Mouse (Mus musculus) heart, embryonic 13.5 days (tissue): ENCODE data around the gene Ccl9. TPM values are rescaled to one million over a fixed set of nuclear protein-coding genes. Genes with fewer than 3 reads are reported as not detected.

Experiments
- ATAC-seq: fragments of 200-750 bp; cut with Nextera tagmentation; 2 replicates; pipeline ENCODE4 v1.8.0; 2017; ENCODE audit warnings: moderate TSS enrichment; ENCODE audit not compliant: insufficient number of reproducible peaks, low FRiP score, low TSS enrichment; ENCODE audit errors: extremely low read depth
- H3K27ac ChIP-seq: fragments of 300-500 bp; sonication (generic); replicated peaks from 2 replicates; pipeline ENCODE4 v1.5.1; 2015; ENCODE audit warnings: moderate library complexity, mild to moderate bottlenecking, inconsistent platforms
- H3K27me3 ChIP-seq: fragments of 300-500 bp; sonication (generic); replicated peaks from 2 replicates; pipeline ENCODE4 v1.6.1; 2015; ENCODE audit warnings: mild to moderate bottlenecking, inconsistent platforms
- H3K36me3 ChIP-seq: fragments of 300-500 bp; sonication (generic); 2 replicates; pipeline ENCODE4 v1.6.1; 2015; ENCODE audit warnings: mild to moderate bottlenecking, inconsistent platforms
- H3K4me1 ChIP-seq: fragments of 300-500 bp; sonication (generic); 2 replicates; pipeline ENCODE4 v1.6.1; 2015; ENCODE audit warnings: inconsistent platforms
- H3K4me2 ChIP-seq: fragments of 300-500 bp; sonication (generic); 2 replicates; pipeline ENCODE4 v1.6.1; 2015; ENCODE audit warnings: inconsistent platforms, mild to moderate bottlenecking, moderate library complexity
- H3K4me3 ChIP-seq: fragments of 300-500 bp; sonication (generic); 2 replicates; pipeline ENCODE4 v1.5.1; 2015; ENCODE audit warnings: moderate library complexity, mild to moderate bottlenecking, inconsistent platforms
- H3K9ac ChIP-seq: fragments of 300-500 bp; sonication (generic); 2 replicates; pipeline ENCODE4 v1.6.1; 2015; ENCODE audit warnings: inconsistent platforms, mild to moderate bottlenecking, moderate library complexity
- H3K9me3 ChIP-seq: fragments of 300-500 bp; sonication (generic); 2 replicates; pipeline ENCODE4 v1.6.1; 2016; ENCODE audit warnings: inconsistent platforms
- WGBS: fragments of 180-500 bp; shearing (Covaris S2); methylation state at CpG from one replicate; pipeline ENCODE4 v1.1.7; 2015; ENCODE audit warnings: mixed read lengths; 5-methylcytosine and 5-hydroxymethylcytosine counted together
- polyA plus RNA-seq: library from polyadenylated mRNA; unstranded; fragments of >200 nt; fragmentation: Nextera tagmentation; extraction: Ambion mirVana; gene quantifications from 2 replicates; pipeline ENCODE4 v1.2.1, GENCODE M21; 2015

The Ccl9 gene
- polyA plus RNA-seq, 1 experiment from 2014 or later, result 2.7 TPM

DNA sequence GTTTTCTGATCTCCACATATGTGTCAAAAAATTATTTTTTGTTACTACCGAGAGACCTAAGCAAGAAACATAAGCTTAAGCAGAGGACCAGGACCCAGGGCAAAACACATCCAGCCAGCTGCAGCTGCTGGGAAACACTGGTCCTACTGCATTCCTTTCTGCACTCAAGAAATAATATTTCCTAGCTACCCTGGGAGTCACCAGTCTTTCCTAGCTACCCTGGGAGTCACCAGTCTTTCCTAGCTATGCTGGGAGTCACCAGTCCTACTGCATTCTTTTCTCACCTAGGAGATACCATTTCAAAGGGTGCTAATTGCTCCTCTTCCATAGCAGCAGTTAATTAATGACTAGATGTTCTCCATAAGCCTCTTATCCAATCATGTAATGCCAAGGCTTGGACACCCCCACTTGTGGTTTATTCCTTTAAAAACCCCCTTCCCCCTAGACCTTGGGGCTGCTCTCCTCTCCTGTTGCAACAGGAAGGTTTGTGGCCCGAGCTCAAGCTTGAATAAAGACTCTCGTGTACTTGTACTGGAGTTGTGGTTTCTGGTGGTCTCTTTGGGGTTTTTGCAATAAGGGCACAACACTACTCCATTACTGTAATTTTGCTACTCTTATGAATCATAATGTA, 19.9 kb upstream of the Ccl9 start:
- ATAC-seq, result no peak
- Histone ChIP-seq H3K4me1 (no peaks in the 10 kb centered on the region), H3K4me2 (no peak overlapping the region), H3K36me3 (no peaks in the 10 kb centered on the region), H3K9ac (no peak overlapping the region), H3K4me3 (no peak overlapping the region), H3K27ac (no peak overlapping the region), H3K9me3 (no peaks in the 10 kb centered on the region), H3K27me3 (no peaks in the 10 kb centered on the region)
- WGBS, result 65% methylated on average over 3 of the region's 3 CpGs

DNA sequence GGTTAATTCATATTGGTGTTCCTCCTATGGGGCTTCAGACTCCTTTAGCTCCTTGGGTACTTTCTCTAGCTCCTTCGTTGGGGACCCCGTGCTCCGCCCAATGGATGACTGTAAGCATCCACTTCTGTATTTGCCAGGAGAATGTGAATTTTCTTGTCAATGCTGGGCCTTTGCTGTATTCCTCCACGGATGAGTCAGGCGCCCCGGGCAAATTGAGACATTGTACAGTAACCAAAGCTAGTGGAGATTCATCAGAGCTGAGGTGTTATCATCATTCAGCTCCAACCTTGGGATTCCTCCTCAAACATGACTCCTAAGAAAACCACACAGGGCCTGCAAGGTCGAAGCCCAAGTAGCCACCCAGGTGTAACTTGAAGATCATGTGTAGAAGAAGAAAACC, 19.4 kb upstream of the Ccl9 start:
- Histone ChIP-seq H3K9ac (no peak overlapping the region), H3K4me2 (no peak overlapping the region), H3K27ac (no peak overlapping the region), H3K9me3 (no peaks in the 10 kb centered on the region), H3K27me3 (no peaks in the 10 kb centered on the region), H3K4me3 (no peak overlapping the region), H3K4me1 (no peaks in the 10 kb centered on the region), H3K36me3 (no peaks in the 10 kb centered on the region)
- ATAC-seq, result no peak
- WGBS, result 83% methylated on average over 7 of the region's 7 CpGs

- Histone ChIP-seq H3K4me1 (no peaks in the 10 kb centered on the region), H3K27me3 (no peaks in the 10 kb centered on the region), H3K4me3 (no peak overlapping the region), H3K4me2 (no peak overlapping the region), H3K27ac (no peak overlapping the region), H3K36me3 (no peaks in the 10 kb centered on the region), H3K9me3 (no peaks in the 10 kb centered on the region), H3K9ac (no peak overlapping the region)
- no peak for ATAC-seq
- WGBS, result 74% methylated on average over 7 of the region's 7 CpGs
Measured at GRCm38 (mm10) chr11:83595669-83596455, 17.4 kb upstream of the Ccl9 start.

DNA sequence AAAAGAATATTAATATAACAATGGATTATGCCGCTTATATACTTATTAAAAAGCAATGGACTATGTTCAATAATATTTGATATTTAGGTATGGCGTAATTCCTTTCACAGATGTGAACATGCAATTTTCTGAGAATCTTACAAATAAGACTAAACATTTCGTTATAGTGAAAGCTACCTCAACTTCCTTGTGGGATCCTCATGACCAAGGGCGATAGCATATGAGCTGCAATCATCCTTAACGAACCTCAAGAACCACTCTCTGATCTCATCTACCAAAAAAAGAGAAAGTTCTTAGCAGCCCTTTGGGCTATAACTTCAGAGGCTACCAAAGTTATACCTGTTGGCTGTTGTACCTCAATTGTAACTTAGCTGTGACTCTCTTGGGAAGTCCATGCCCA, 15.0 kb upstream of the Ccl9 start:
- Histone ChIP-seq H3K4me1 (no peaks in the 10 kb centered on the region), H3K4me3 (no peak overlapping the region), H3K36me3 (no peaks in the 10 kb centered on the region), H3K27me3 (no peaks in the 10 kb centered on the region), H3K4me2 (no peak overlapping the region), H3K9me3 (no peaks in the 10 kb centered on the region), H3K9ac (no peak overlapping the region), H3K27ac (no peak overlapping the region)
- WGBS, result 78% methylated on average over 5 of the region's 5 CpGs
- no peak for ATAC-seq

DNA sequence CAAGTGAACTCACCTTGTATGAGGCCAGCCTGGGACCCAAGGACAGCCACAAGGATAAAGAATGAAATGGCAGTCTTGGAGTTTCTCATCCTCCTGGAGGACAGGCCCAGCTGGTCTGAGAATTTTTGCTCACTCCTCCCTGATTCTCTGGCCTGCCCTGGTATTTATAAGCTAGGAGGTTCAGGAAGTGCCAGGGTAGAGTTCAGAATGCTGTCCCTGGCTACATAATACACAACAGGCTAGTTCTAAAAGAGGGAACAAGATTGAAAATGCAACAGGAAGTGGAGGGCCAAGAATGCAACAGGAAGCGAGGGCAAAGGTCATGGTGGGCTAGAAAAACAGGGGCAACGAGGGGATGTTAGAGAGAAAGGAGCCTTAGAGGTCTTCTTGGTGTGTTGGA, 14.4 kb upstream of the Ccl9 start, which contains the start of gene Ccl6:
Gene Ccl6 (minus strand): TSS at position 235 of the 400 bp plus-strand sequence.
- Histone ChIP-seq H3K27ac (no peak within 1 kb of the TSS), H3K4me2 (no peak within 1 kb of the TSS), H3K9ac (no peak within 1 kb of the TSS), H3K9me3 (no peaks in the 10 kb centered on the region), H3K27me3 (no peaks in the 10 kb centered on the region), H3K4me3 (no peak within 1 kb of the TSS), H3K36me3 (no peaks in the 10 kb centered on the region), H3K4me1 (no peaks in the 10 kb centered on the region)
- WGBS, result 50% methylated on average over 2 of the region's 2 CpGs
- no peak for ATAC-seq

GRCm38 (mm10) chr11:83584232-83584631, 5.8 kb upstream of the Ccl9 start:
- 0 out of 2 replicates have a peak, but pooled peaks cover 4% of the 10 kb centered on the region for H3K4me1 ChIP-seq
- no peak overlapping the region for H3K4me2 ChIP-seq
- no peak for ATAC-seq
- no peaks in the 10 kb centered on the region for H3K27me3 ChIP-seq
- H3K27ac ChIP-seq, result no peak overlapping the region
- no peaks in the 10 kb centered on the region for H3K9me3 ChIP-seq
- no peak overlapping the region for H3K9ac ChIP-seq
- no peaks in the 10 kb centered on the region for H3K36me3 ChIP-seq
- no peak overlapping the region for H3K4me3 ChIP-seq
- 65% methylated on average over 2 of the region's 2 CpGs for WGBS

DNA sequence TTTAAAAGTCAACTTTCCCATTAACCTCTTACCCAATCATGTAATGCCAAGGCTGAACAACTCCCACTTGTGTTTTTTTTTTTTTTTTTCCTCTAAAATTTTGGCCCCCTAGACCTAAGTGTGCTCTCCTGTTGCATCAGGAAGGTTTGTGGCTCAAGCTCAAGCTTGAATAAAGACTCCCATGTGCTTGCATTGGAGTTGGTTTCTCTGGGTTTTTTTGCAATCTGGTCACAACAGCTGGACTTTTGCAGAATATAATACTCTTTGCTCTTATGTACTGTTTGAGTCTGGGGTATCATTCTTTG, 5.0 kb upstream of the Ccl9 start:
- Histone ChIP-seq H3K4me3 (no peak overlapping the region), H3K9ac (no peak overlapping the region), H3K9me3 (no peaks in the 10 kb centered on the region), H3K27ac (no peak overlapping the region), H3K4me2 (no peak overlapping the region), H3K36me3 (no peaks in the 10 kb centered on the region), H3K4me1 (0 out of 2 replicates have a peak, but pooled peaks cover 4% of the 10 kb centered on the region), H3K27me3 (no peaks in the 10 kb centered on the region)
- ATAC-seq, result no peak

DNA sequence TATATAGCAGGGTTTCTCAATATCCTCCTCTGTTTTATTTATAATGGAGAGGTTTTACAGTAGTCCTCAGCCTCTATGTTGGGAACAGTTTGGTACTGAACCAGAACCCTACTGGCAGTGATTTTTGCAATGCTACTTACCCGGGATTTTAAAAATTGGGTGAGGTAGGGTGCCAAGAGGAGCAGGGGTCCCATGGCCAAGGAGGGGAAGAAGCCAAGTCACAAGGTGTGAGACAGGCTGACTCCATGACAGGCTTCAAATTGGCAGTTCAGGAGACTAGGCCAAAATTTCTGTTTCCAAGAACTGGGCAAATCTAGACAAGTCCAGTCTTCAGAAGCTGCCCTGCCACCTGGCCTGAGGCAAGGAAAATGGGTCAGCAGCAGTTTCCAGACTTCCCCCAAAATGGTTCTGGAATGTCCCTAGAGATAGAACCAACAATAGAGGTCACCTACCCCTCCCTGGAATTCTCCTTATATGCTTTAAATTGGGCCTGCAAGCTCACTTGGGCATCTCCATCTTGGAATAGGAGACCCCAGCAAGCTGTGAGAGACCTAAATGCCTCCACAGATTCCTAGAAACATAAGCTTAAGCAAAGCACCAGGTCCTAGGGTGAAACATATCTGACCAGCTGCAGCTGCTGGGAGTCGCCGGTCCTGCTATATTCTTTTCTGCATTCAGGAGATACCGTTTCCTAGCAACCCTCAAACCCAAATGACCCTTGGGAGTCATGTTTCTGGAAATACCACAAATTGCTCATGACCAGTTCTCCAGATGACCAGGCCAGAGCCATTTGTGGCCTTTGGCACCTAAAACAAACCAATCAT, 4.4 kb upstream of the Ccl9 start:
- 0 out of 2 replicates have a peak, but pooled peaks cover 4% of the 10 kb centered on the region for H3K4me1 ChIP-seq
- H3K9me3 ChIP-seq, result no peaks in the 10 kb centered on the region
- no peak overlapping the region for H3K9ac ChIP-seq
- H3K27me3 ChIP-seq, result no peaks in the 10 kb centered on the region
- no peak overlapping the region for H3K27ac ChIP-seq
- ATAC-seq, result no peak
- H3K36me3 ChIP-seq, result no peaks in the 10 kb centered on the region
- H3K4me2 ChIP-seq, result no peak overlapping the region
- WGBS, result 39% methylated on average over 4 of the region's 4 CpGs
- H3K4me3 ChIP-seq, result no peak overlapping the region

- H3K9me3 ChIP-seq, result no peaks in the 10 kb centered on the region
- H3K27me3 ChIP-seq, result no peaks in the 10 kb centered on the region
- no peaks in the 10 kb centered on the region for H3K36me3 ChIP-seq
- H3K4me1 ChIP-seq, result 0 out of 2 replicates have a peak, but pooled peaks cover 4% of the 10 kb centered on the region
- WGBS, result 69% methylated on average over 4 of the region's 4 CpGs
- no peak overlapping the region for H3K9ac ChIP-seq
- H3K27ac ChIP-seq, result no peak overlapping the region
- H3K4me3 ChIP-seq, result no peak overlapping the region
- no peak for ATAC-seq
- no peak overlapping the region for H3K4me2 ChIP-seq
Measured at GRCm38 (mm10) chr11:83581626-83582610, 3.5 kb upstream of the Ccl9 start.

GRCm38 (mm10) chr11:83580699-83581232, 2.3 kb upstream of the Ccl9 start:
- no peak overlapping the region for H3K4me3 ChIP-seq
- H3K9me3 ChIP-seq, result no peaks in the 10 kb centered on the region
- ATAC-seq, result no peak
- no peaks in the 10 kb centered on the region for H3K27me3 ChIP-seq
- H3K36me3 ChIP-seq, result no peaks in the 10 kb centered on the region
- H3K4me1 ChIP-seq, result 0 out of 2 replicates have a peak, but pooled peaks cover 4% of the 10 kb centered on the region
- H3K27ac ChIP-seq, result no peak overlapping the region
- WGBS, result 52% methylated on average over 1 of the region's 1 CpGs
- no peak overlapping the region for H3K9ac ChIP-seq
- no peak overlapping the region for H3K4me2 ChIP-seq
